Mouse (Mus musculus): ENCODE results near the gene Glrx2. TPM values are rescaled to one million over a fixed set of nuclear protein-coding genes. Genes with fewer than 3 reads are reported as not detected.

Glrx2 gene
- polyA plus RNA-seq, 1 experiment: not detected

- H3K4me1 ChIP-seq (ENCODE audit: control insufficient read depth, insufficient read depth, low read length): peaks cover 3% of the 10 kb centered on the region; the same call in 1 of the 2 replicates
- 39% methylated on average over 7 of the region's 7 CpGs for WGBS
- no peak overlapping the region for H3K4me3 ChIP-seq (ENCODE audit: insufficient read depth, low read depth, low read length)
- no peak overlapping the region; the same call in 1 of the 2 replicates for H3K27ac ChIP-seq (ENCODE audit: insufficient read depth, low read depth, low read length)
- TF ChIP-seq CTCF (IDR thresholded peaks at IDR 0.05; ENCODE audit: insufficient read depth, low read depth, low read length) (no peak), POLR2A (IDR thresholded peaks at IDR 0.05; ENCODE audit: insufficient read depth, low read depth, low read length) (no peak)
Observed at GRCm38 (mm10) chr1:143709966-143710626, 6.0 kb upstream of the Glrx2 start.

- H3K4me3 ChIP-seq (ENCODE audit: insufficient read depth, low read depth, low read length): no peak overlapping the region
- no peak overlapping the region for H3K27ac ChIP-seq (ENCODE audit: insufficient read depth, low read depth, low read length)
- WGBS: 72% methylated on average over 5 of the region's 5 CpGs
- H3K4me1 ChIP-seq (ENCODE audit: control insufficient read depth, insufficient read depth, low read length): peaks cover 3% of the 10 kb centered on the region; the same call in 1 of the 2 replicates
- no peak for TF ChIP-seq POLR2A (IDR thresholded peaks at IDR 0.05; ENCODE audit: insufficient read depth, low read depth, low read length)
Observed at GRCm38 (mm10) chr1:143710627-143710976, 5.5 kb upstream of the Glrx2 start.

- Histone ChIP-seq H3K27ac (ENCODE audit: insufficient read depth, low read depth, low read length) (no peak overlapping the region), H3K4me3 (ENCODE audit: insufficient read depth, low read depth, low read length) (no peak overlapping the region), H3K4me1 (ENCODE audit: control insufficient read depth, insufficient read depth, low read length) (no peaks in the 10 kb centered on the region)
- TF ChIP-seq POLR2A (IDR thresholded peaks at IDR 0.05; ENCODE audit: insufficient read depth, low read depth, low read length): no peak
- TF ChIP-seq CTCF (IDR thresholded peaks at IDR 0.05; ENCODE audit: insufficient read depth, low read depth, low read length): no peak
- 91% methylated on average over 5 of the region's 5 CpGs for WGBS
Observed at GRCm38 (mm10) chr1:143724456-143725064, 8.4 kb downstream of the Glrx2 start.

- no peaks in the 10 kb centered on the region for H3K4me1 ChIP-seq (ENCODE audit: control insufficient read depth, insufficient read depth, low read length)
- TF ChIP-seq POLR2A (IDR thresholded peaks at IDR 0.05; ENCODE audit: insufficient read depth, low read depth, low read length) (no peak), CTCF (IDR thresholded peaks at IDR 0.05; ENCODE audit: insufficient read depth, low read depth, low read length) (no peak)
- no peak overlapping the region for H3K4me3 ChIP-seq (ENCODE audit: insufficient read depth, low read depth, low read length)
- WGBS: 86% methylated on average over 9 of the region's 9 CpGs
- no peak overlapping the region for H3K27ac ChIP-seq (ENCODE audit: insufficient read depth, low read depth, low read length)
Observed at GRCm38 (mm10) chr1:143727701-143728445, 11.7 kb downstream of the Glrx2 start.

- TF ChIP-seq POLR2A (IDR thresholded peaks at IDR 0.05; ENCODE audit: insufficient read depth, low read depth, low read length): no peak
- TF ChIP-seq CTCF (IDR thresholded peaks at IDR 0.05; ENCODE audit: insufficient read depth, low read depth, low read length): no peak
- Histone ChIP-seq H3K4me1 (ENCODE audit: control insufficient read depth, insufficient read depth, low read length) (no peaks in the 10 kb centered on the region), H3K27ac (ENCODE audit: insufficient read depth, low read depth, low read length) (no peak overlapping the region), H3K4me3 (ENCODE audit: insufficient read depth, low read depth, low read length) (no peak overlapping the region)
- 80% methylated on average over 2 of the region's 2 CpGs for WGBS
Observed at GRCm38 (mm10) chr1:143730899-143731298, 14.8 kb downstream of the Glrx2 start.

- H3K4me3 ChIP-seq (ENCODE audit: insufficient read depth, low read depth, low read length): no peak overlapping the region
- H3K27ac ChIP-seq (ENCODE audit: insufficient read depth, low read depth, low read length): no peak overlapping the region
- no peaks in the 10 kb centered on the region for H3K4me1 ChIP-seq (ENCODE audit: control insufficient read depth, insufficient read depth, low read length)
- TF ChIP-seq POLR2A (IDR thresholded peaks at IDR 0.05; ENCODE audit: insufficient read depth, low read depth, low read length) (no peak), CTCF (IDR thresholded peaks at IDR 0.05; ENCODE audit: insufficient read depth, low read depth, low read length) (no peak)
- WGBS: 44% methylated on average over 4 of the region's 4 CpGs
Observed at GRCm38 (mm10) chr1:143731691-143732090, 15.6 kb downstream of the Glrx2 start.

- Histone ChIP-seq H3K4me3 (ENCODE audit: insufficient read depth, low read depth, low read length) (no peak overlapping the region), H3K4me1 (ENCODE audit: control insufficient read depth, insufficient read depth, low read length) (no peaks in the 10 kb centered on the region), H3K27ac (ENCODE audit: insufficient read depth, low read depth, low read length) (no peak overlapping the region)
- WGBS: 62% methylated on average over 5 of the region's 5 CpGs
- TF ChIP-seq CTCF (IDR thresholded peaks at IDR 0.05; ENCODE audit: insufficient read depth, low read depth, low read length): no peak
- TF ChIP-seq POLR2A (IDR thresholded peaks at IDR 0.05; ENCODE audit: insufficient read depth, low read depth, low read length): no peak
Observed at GRCm38 (mm10) chr1:143733914-143734410, 17.8 kb downstream of the Glrx2 start.

- Histone ChIP-seq H3K27ac (ENCODE audit: insufficient read depth, low read depth, low read length) (peak overlapping the region; percentile 14), H3K4me3 (ENCODE audit: insufficient read depth, low read depth, low read length) (peak overlapping the region; percentile 86), H3K4me1 (ENCODE audit: control insufficient read depth, insufficient read depth, low read length) (no peaks in the 10 kb centered on the region)
- whole genome bisulfite sequencing: 11% methylated on average over 11 of the region's 11 CpGs
- TF ChIP-seq POLR2A (IDR thresholded peaks at IDR 0.05; ENCODE audit: insufficient read depth, low read depth, low read length): no peak
- TF ChIP-seq CTCF (IDR thresholded peaks at IDR 0.05; ENCODE audit: insufficient read depth, low read depth, low read length): no peak
Observed at GRCm38 (mm10) chr1:143738811-143739210, 22.7 kb downstream of the Glrx2 start.
